Mouse (Mus musculus) midbrain, embryonic 11.5 days (tissue): Measurements from ENCODE around the gene Mrpl24. TPM values are rescaled to one million over a fixed set of nuclear protein-coding genes. Genes with fewer than 3 reads are reported as not detected.

Experiments used
- ATAC-seq: fragments of 200-750 bp; cut with Nextera tagmentation; 2 replicates; pipeline ENCODE4 v1.8.0; 2017; ENCODE audit warnings: moderate TSS enrichment, moderate library complexity; ENCODE audit not compliant: low FRiP score
- DNase-seq: peaks from one replicate; pipeline ENCODE4 v3.0.0; 2015; ENCODE audit warnings: low spot score; ENCODE audit errors: missing footprints
- H3K27ac ChIP-seq: fragments of 300-500 bp; sonication (generic); 2 replicates; pipeline ENCODE4 v1.5.1; 2014; ENCODE audit warnings: low read depth, low read length
- H3K27me3 ChIP-seq: fragments of 300-500 bp; sonication (generic); 2 replicates; pipeline ENCODE4 v1.6.1; 2014; ENCODE audit warnings: mild to moderate bottlenecking, low read length, moderate library complexity, mixed read lengths; ENCODE audit not compliant: control insufficient read depth, insufficient read depth
- H3K36me3 ChIP-seq: fragments of 300-500 bp; sonication (generic); 2 replicates; pipeline ENCODE4 v1.6.1; 2014; ENCODE audit warnings: mild to moderate bottlenecking, low read length, moderate library complexity, mixed read lengths; ENCODE audit not compliant: control insufficient read depth, insufficient read depth
- H3K4me1 ChIP-seq: fragments of 300-500 bp; sonication (generic); 2 replicates; pipeline ENCODE4 v1.6.1; 2014; ENCODE audit warnings: low read length; ENCODE audit not compliant: control insufficient read depth, insufficient read depth
- H3K4me2 ChIP-seq: fragments of 300-500 bp; sonication (generic); 2 replicates; pipeline ENCODE4 v1.6.1; 2014; ENCODE audit warnings: mild to moderate bottlenecking, moderate library complexity
- H3K4me3 ChIP-seq: fragments of 300-500 bp; sonication (generic); 2 replicates; pipeline ENCODE4 v1.5.1; 2014; ENCODE audit warnings: low read depth, low read length
- H3K9ac ChIP-seq: fragments of 300-500 bp; sonication (generic); 2 replicates; pipeline ENCODE4 v1.6.1; 2014; ENCODE audit warnings: low read length
- H3K9me3 ChIP-seq: fragments of 300-500 bp; sonication (generic); 2 replicates; pipeline ENCODE4 v1.6.1; 2016; ENCODE audit warnings: low read length; ENCODE audit not compliant: control insufficient read depth
- WGBS: fragments of 180-500 bp; shearing (Covaris S2); extraction: QIAGEN DNeasy Blood & Tissue Kit; methylation state at CpG from one replicate; pipeline ENCODE4 v1.1.7; 2014; 5-methylcytosine and 5-hydroxymethylcytosine counted together
- polyA plus RNA-seq: library from polyadenylated mRNA; unstranded; fragments of >200 nt; fragmentation: Nextera tagmentation; extraction: Ambion mirVana; gene quantifications from 2 replicates; pipeline ENCODE4 v1.2.1, GENCODE M21; 2014

Mrpl24 gene
- polyA plus RNA-seq, 1 experiment from 2014 or later: 73.9 TPM

DNA sequence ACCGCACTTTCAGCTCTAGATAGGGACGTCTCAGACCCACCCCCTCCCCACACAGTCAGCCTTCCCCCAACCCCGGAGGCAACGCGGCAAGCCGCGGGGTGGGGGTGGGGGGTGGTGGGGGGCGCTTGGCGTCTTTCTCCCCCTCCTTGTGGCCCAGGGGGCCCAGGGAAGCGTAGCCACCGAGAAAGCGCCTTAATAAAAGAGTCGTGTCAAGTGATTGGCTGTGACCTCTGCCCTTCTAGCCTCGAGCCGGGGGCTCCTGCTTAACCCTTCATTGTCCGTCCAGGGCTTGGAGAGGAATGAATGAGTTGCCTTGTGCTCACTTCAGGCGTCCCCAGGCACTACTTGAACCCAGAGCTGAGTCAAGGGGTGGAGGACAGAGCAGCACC, 28.5 kb downstream of the Mrpl24 start:
- ATAC-seq (peak; percentile 50), DNase-seq (peak; percentile 96)
- H3K4me1 ChIP-seq: peaks cover 81% of the 10 kb centered on the region
- WGBS: 1% methylated on average over 13 of the region's 17 CpGs
- peak overlapping the region; percentile 56 for H3K4me3 ChIP-seq
- H3K9me3 ChIP-seq: no peaks in the 10 kb centered on the region
- peak overlapping the region; percentile 80 for H3K9ac ChIP-seq
- no peaks in the 10 kb centered on the region for H3K27me3 ChIP-seq
- no peaks in the 10 kb centered on the region for H3K36me3 ChIP-seq
- H3K4me2 ChIP-seq: peak overlapping the region; percentile 83
- peak overlapping the region; percentile 90 for H3K27ac ChIP-seq

- H3K27ac ChIP-seq: peak within 1 kb of the TSS; percentile 90
- no peaks in the 10 kb centered on the region for H3K27me3 ChIP-seq
- peak; percentile 23 for ATAC-seq
- H3K4me3 ChIP-seq: peak within 1 kb of the TSS; percentile 56
- peak within 1 kb of the TSS; percentile 80 for H3K9ac ChIP-seq
- H3K4me1 ChIP-seq: peaks cover 84% of the 10 kb centered on the region
- no peaks in the 10 kb centered on the region for H3K9me3 ChIP-seq
- under 1% methylated on average over 35 of the region's 35 CpGs for WGBS
- H3K4me2 ChIP-seq: peak within 1 kb of the TSS; percentile 83
- peak; percentile 96 for DNase-seq
- no peaks in the 10 kb centered on the region for H3K36me3 ChIP-seq
These were observed 29.3 kb downstream of the Mrpl24 start, which contains the start of gene Crabp2 for GRCm38 (mm10) chr3:87948378-87949265. Gene Crabp2 (plus strand): TSS chr3:87948666.

- H3K4me1 ChIP-seq: peaks cover 81% of the 10 kb centered on the region
These were observed 30.1 kb downstream of the Mrpl24 start for GRCm38 (mm10) chr3:87949266-87949954.

GRCm38 (mm10) chr3:87949955-87950515, 30.7 kb downstream of the Mrpl24 start:
- Histone ChIP-seq H3K4me1 (peaks cover 75% of the 10 kb centered on the region), H3K4me2 (peak overlapping the region; percentile 83), H3K9me3 (no peaks in the 10 kb centered on the region), H3K4me3 (peak overlapping the region; percentile 56), H3K27me3 (no peaks in the 10 kb centered on the region), H3K9ac (peak overlapping the region; percentile 80), H3K36me3 (no peaks in the 10 kb centered on the region), H3K27ac (peak overlapping the region; percentile 90)
- DNase-seq: peak; percentile 93
- WGBS: 2% methylated on average over 13 of the region's 13 CpGs
- 0 out of 2 replicates have a peak, but pooled peaks have one; percentile 15 for ATAC-seq

More at GRCm38 (mm10) chr3:87949266-87949954, 30.1 kb downstream of the Mrpl24 start:
- under 1% methylated on average over 16 of the region's 16 CpGs for WGBS
- Histone ChIP-seq H3K27me3 (no peaks in the 10 kb centered on the region), H3K4me3 (peak overlapping the region; percentile 56), H3K27ac (peak overlapping the region; percentile 90), H3K36me3 (no peaks in the 10 kb centered on the region), H3K4me2 (peak overlapping the region; percentile 83), H3K9ac (peak overlapping the region; percentile 80), H3K9me3 (no peaks in the 10 kb centered on the region)
- ATAC-seq (no peak), DNase-seq (peak; percentile 93)

DNA sequence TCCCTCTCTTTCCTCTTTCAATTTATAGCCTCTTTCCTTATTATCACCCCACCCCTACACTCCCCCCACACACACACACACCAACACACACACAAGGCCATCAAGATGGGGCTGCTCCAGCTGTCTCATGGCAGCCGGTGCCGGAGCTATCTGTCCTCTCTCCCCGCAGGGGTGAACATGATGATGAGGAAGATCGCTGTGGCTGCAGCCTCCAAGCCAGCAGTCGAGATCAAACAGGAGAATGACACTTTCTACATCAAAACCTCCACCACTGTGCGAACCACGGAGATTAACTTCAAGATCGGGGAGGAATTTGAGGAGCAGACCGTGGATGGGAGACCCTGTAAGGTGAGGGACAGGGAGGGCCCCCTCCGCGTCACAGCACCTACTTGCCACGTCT, 32.6 kb downstream of the Mrpl24 start:
- H3K27me3 ChIP-seq: no peaks in the 10 kb centered on the region
- no peaks in the 10 kb centered on the region for H3K9me3 ChIP-seq
- ATAC-seq (no peak), DNase-seq (peak; percentile 85)
- H3K4me1 ChIP-seq: peaks cover 56% of the 10 kb centered on the region
- peak overlapping the region; percentile 56 for H3K4me3 ChIP-seq
- peak overlapping the region; percentile 83 for H3K4me2 ChIP-seq
- WGBS: 16% methylated on average over 12 of the region's 12 CpGs
- peak overlapping the region; percentile 49 for H3K9ac ChIP-seq
- H3K36me3 ChIP-seq: no peaks in the 10 kb centered on the region
- H3K27ac ChIP-seq: peak overlapping the region; percentile 30

- H3K36me3 ChIP-seq: no peaks in the 10 kb centered on the region
- peaks cover 51% of the 10 kb centered on the region for H3K4me1 ChIP-seq
- H3K27ac ChIP-seq: peak overlapping the region; percentile 30; the same call in 1 of the 2 replicates
- no peaks in the 10 kb centered on the region for H3K27me3 ChIP-seq
- peak overlapping the region; percentile 56 for H3K4me3 ChIP-seq
- H3K9ac ChIP-seq: peak overlapping the region; percentile 49
- H3K9me3 ChIP-seq: no peaks in the 10 kb centered on the region
- H3K4me2 ChIP-seq: peak overlapping the region; percentile 83
- ATAC-seq (peak; percentile 41), DNase-seq (peak; percentile 88)
- WGBS: 4% methylated on average over 5 of the region's 5 CpGs
These were observed 33.1 kb downstream of the Mrpl24 start for GRCm38 (mm10) chr3:87952440-87952839.

GRCm38 (mm10) chr3:87958056-87958455, 38.8 kb downstream of the Mrpl24 start:
- peak; percentile 85 for DNase-seq
- Histone ChIP-seq H3K27me3 (no peaks in the 10 kb centered on the region), H3K4me2 (no peak overlapping the region), H3K9me3 (no peaks in the 10 kb centered on the region), H3K4me3 (no peak overlapping the region), H3K4me1 (peaks cover 25% of the 10 kb centered on the region), H3K9ac (no peak overlapping the region; the same call in 1 of the 2 replicates), H3K27ac (no peak overlapping the region), H3K36me3 (no peaks in the 10 kb centered on the region)
- ATAC-seq: no peak
- 0% methylated on average over 1 of the region's 1 CpGs for WGBS

GRCm38 (mm10) chr3:87958476-87958875, 39.2 kb downstream of the Mrpl24 start:
- H3K4me3 ChIP-seq: no peak overlapping the region
- no peaks in the 10 kb centered on the region for H3K27me3 ChIP-seq
- no peak overlapping the region; the same call in 1 of the 2 replicates for H3K9ac ChIP-seq
- no peaks in the 10 kb centered on the region for H3K9me3 ChIP-seq
- no peak overlapping the region for H3K27ac ChIP-seq
- peaks cover 23% of the 10 kb centered on the region for H3K4me1 ChIP-seq
- WGBS: 37% methylated on average over 4 of the region's 4 CpGs
- no peak for ATAC-seq
- no peak for DNase-seq
- no peak overlapping the region for H3K4me2 ChIP-seq
- H3K36me3 ChIP-seq: no peaks in the 10 kb centered on the region
